Mouse (Mus musculus) C2C12 (cell line): ENCODE results near the gene Ms4a18.

Source experiments
- CEBPB ChIP-seq: IDR thresholded peaks from one replicate; pipeline ENCODE4 v1.6.1; 2011; ENCODE audit warnings: low read depth, mild to moderate bottlenecking, control low read depth, moderate library complexity
- CTCF ChIP-seq: IDR thresholded peaks from one replicate; pipeline ENCODE4 v1.5.1; 2011; ENCODE audit not compliant: control insufficient read depth, insufficient read depth, insufficient read length
- FOSL1 ChIP-seq: IDR thresholded peaks from one replicate; pipeline ENCODE4 v1.8.0; 2011; ENCODE audit warnings: mild to moderate bottlenecking, low read length; ENCODE audit not compliant: poor library complexity, insufficient read depth, severe bottlenecking
- MAX ChIP-seq: IDR thresholded peaks from one replicate; pipeline ENCODE4 v1.6.1; 2011; ENCODE audit warnings: mild to moderate bottlenecking, control low read depth
- MYOD1 ChIP-seq: IDR thresholded peaks from one replicate; pipeline ENCODE4 v1.6.1; 2011; ENCODE audit warnings: low read depth; ENCODE audit not compliant: control insufficient read depth, insufficient read length
- USF1 ChIP-seq: IDR thresholded peaks from one replicate; pipeline ENCODE4 v1.6.1; 2011; ENCODE audit warnings: low read depth, mild to moderate bottlenecking, control low read depth, moderate library complexity

DNA sequence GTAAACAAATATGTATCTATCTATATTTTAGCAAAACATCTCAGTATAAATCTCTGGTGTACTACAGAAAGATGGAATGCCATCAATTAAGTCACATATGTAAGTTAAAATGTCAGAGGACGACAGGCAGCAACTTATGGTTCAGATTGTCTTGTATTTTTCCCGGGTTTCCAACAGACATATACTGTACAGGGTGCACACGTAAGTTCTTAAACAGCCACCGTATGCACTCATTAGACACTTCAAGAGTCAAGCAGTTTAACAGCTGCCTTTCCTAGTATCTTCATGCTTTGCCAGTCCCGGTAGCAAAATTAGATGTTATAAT is 26.8 kb upstream of the Ms4a18 start:
- TF ChIP-seq CTCF = no peak
- no peak for TF ChIP-seq USF1
- no peak for TF ChIP-seq MAX
- no peak for TF ChIP-seq MYOD1
- TF ChIP-seq CEBPB = no peak
- no peak for TF ChIP-seq FOSL1
